Mouse (Mus musculus) cerebellum, adult 2 months (tissue): Measurements from ENCODE around the gene Prkag2. TPM values are rescaled to one million over a fixed set of nuclear protein-coding genes. Genes with fewer than 3 reads are reported as not detected.
A peak's percentile ranks its signal among the peaks of the same experiment; 100 is the strongest.

Source experiments
- DNase-seq, 2 experiments: peaks; one replicate each; pipeline ENCODE4 v3.0.0; 2021
- H3K27ac ChIP-seq: fragments of 200-500 bp; 2 replicates; pipeline ENCODE4 v1.5.1; 2012; ENCODE audit warnings: low read length, control low read depth, inconsistent platforms; ENCODE audit not compliant: insufficient read depth
- H3K27me3 ChIP-seq: fragments of 200-500 bp; 2 replicates; pipeline ENCODE4 v1.6.1; 2012; ENCODE audit warnings: inconsistent platforms, mild to moderate bottlenecking, low read length, moderate library complexity; ENCODE audit not compliant: control insufficient read depth, insufficient read depth
- H3K4me1 ChIP-seq: fragments of 200-500 bp; 2 replicates; pipeline ENCODE4 v1.6.1; 2011; ENCODE audit warnings: low read length; ENCODE audit not compliant: control insufficient read depth, insufficient read depth
- H3K4me3 ChIP-seq: fragments of 200-500 bp; replicated peaks from 2 replicates; pipeline ENCODE3; 2011; ENCODE audit warnings: mild to moderate bottlenecking, low read depth, low read length, control low read depth; ENCODE audit not compliant: insufficient read depth
- CTCF ChIP-seq: fragments of 200-500 bp; IDR thresholded peaks from 2 replicates; pipeline ENCODE4 v1.5.1; 2011; ENCODE audit warnings: low read depth, mild to moderate bottlenecking, control low read depth, low read length, moderate library complexity, borderline replicate concordance; ENCODE audit not compliant: insufficient read depth
- POLR2A ChIP-seq: fragments of 200-500 bp; IDR thresholded peaks from 2 replicates; pipeline ENCODE4 v1.6.1; 2011; ENCODE audit warnings: low read length, control low read depth, borderline replicate concordance; ENCODE audit not compliant: insufficient read depth
- WGBS: fragments of 180-500 bp; shearing (Covaris S2); methylation state at CpG from one replicate; pipeline ENCODE4 v1.1.7; 2018; 5-methylcytosine and 5-hydroxymethylcytosine counted together
- polyA plus RNA-seq: library from polyadenylated mRNA; depleted of rRNA; stranded (reverse); fragments of >200 nt; gene quantifications from 2 replicates; pipeline ENCODE4 v1.2.3, GENCODE M21; 2012

Gene Prkag2
- polyA plus RNA-seq, 1 experiment: 92.0 TPM

GRCm38 (mm10) chr5:24933760-24934159, 166.7 kb downstream of the Prkag2 start:
- H3K4me1 ChIP-seq: peaks cover 6% of the 10 kb centered on the region
- no peak overlapping the region for H3K4me3 ChIP-seq
- no peak overlapping the region for H3K27ac ChIP-seq
- H3K27me3 ChIP-seq: no peaks in the 10 kb centered on the region
- WGBS: 97% methylated on average over 1 of the region's 1 CpGs
- no peak for DNase-seq
- TF ChIP-seq CTCF: no peak; the same call in 1 of the 2 replicates

DNA sequence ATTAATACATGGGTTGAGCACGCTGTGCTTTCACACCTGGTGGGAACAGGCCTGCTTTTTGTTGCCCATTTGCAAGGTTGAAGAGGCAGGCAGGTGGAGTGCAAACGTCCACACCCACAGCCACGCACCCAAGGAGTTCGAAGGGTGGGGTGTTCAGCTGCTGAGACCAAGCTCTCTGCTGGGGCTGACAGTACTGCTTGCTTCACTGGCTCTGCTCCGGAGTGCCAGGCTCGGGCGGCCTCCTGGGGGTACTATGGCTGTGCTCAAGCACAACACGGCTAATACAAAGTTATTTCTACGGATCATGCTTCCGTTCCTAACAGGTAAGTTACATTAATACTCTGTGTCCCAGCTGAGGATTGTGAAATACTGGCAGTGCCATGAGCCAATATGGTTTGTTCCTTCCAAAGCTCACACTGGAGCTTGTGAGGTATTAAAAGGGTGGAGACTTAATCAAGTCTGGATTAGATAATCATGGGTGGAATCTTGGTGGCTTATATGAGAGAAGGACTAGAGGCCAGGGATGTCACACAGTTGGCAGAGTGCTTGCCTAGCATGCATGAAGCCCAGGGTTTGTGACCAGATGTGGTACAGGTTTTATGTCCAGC, 168.8 kb downstream of the Prkag2 start:
- no peaks in the 10 kb centered on the region for H3K4me1 ChIP-seq
- 64% methylated on average over 10 of the region's 10 CpGs for WGBS
- TF ChIP-seq CTCF (no peak), POLR2A (no peak)
- DNase-seq: no peak
- H3K4me3 ChIP-seq: no peak overlapping the region
- no peaks in the 10 kb centered on the region for H3K27me3 ChIP-seq
- no peak overlapping the region for H3K27ac ChIP-seq

GRCm38 (mm10) chr5:24930831-24931577, 169.4 kb downstream of the Prkag2 start:
- WGBS: 81% methylated on average over 8 of the region's 8 CpGs
- no peak for DNase-seq
- Histone ChIP-seq H3K27me3 (no peaks in the 10 kb centered on the region), H3K4me1 (no peaks in the 10 kb centered on the region), H3K4me3 (no peak overlapping the region), H3K27ac (no peak overlapping the region)
- TF ChIP-seq POLR2A: no peak
- TF ChIP-seq CTCF: no peak

GRCm38 (mm10) chr5:24928816-24929215, 171.6 kb downstream of the Prkag2 start:
- H3K27me3 ChIP-seq: no peaks in the 10 kb centered on the region
- H3K27ac ChIP-seq: no peak overlapping the region
- no peak for TF ChIP-seq CTCF
- no peak for TF ChIP-seq POLR2A

DNA sequence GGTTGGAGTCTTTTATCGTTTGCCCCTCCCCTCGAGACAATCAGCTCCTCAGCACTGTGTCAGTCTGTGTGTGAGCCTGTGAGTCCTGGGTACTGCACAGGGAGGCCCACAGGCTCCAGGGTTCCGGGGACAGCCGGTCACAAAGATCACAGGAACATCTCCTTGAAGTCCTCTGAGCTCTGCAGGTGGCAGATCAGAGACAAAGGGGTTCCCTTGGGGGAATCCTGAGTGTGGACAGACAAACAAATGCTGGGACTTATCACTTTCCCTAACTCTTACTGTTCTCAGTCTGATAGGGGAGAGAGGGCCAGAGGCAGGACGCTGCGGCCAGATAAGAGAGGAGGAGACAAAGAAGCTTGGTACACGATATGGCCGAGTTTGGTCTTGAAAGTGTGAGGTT, 172.7 kb downstream of the Prkag2 start:
- WGBS: 37% methylated on average over 8 of the region's 8 CpGs
- no peaks in the 10 kb centered on the region for H3K27me3 ChIP-seq

More at GRCm38 (mm10) chr5:24928816-24929215, 171.6 kb downstream of the Prkag2 start:
- DNase-seq: no peak
- no peak overlapping the region for H3K4me3 ChIP-seq
- 94% methylated on average over 4 of the region's 4 CpGs for whole genome bisulfite sequencing
- no peaks in the 10 kb centered on the region for H3K4me1 ChIP-seq

GRCm38 (mm10) chr5:24919155-24919554, 181.3 kb downstream of the Prkag2 start:
- Histone ChIP-seq H3K27me3 (no peaks in the 10 kb centered on the region), H3K4me1 (peaks cover 11% of the 10 kb centered on the region), H3K27ac (no peak overlapping the region), H3K4me3 (no peak overlapping the region)
- TF ChIP-seq POLR2A (no peak), CTCF (no peak)
- DNase-seq: no peak
- 76% methylated on average over 1 of the region's 1 CpGs for WGBS

More for the DNA sequence above, 172.7 kb downstream of the Prkag2 start:
- TF ChIP-seq POLR2A (no peak), CTCF (no peak)
- H3K4me1 ChIP-seq: no peaks in the 10 kb centered on the region
- no peak overlapping the region for H3K4me3 ChIP-seq
- H3K27ac ChIP-seq: no peak overlapping the region
- no peak for DNase-seq

- no peak overlapping the region for H3K4me3 ChIP-seq
- WGBS: 25% methylated on average over 4 of the region's 4 CpGs
- TF ChIP-seq POLR2A: no peak
- no peak for TF ChIP-seq CTCF
- peaks cover 11% of the 10 kb centered on the region for H3K4me1 ChIP-seq
- H3K27me3 ChIP-seq: no peaks in the 10 kb centered on the region
- peak; percentile 52 to 68 for DNase-seq
- H3K27ac ChIP-seq: no peak overlapping the region; the same call in 1 of the 2 replicates
Observed at GRCm38 (mm10) chr5:24916511-24916910, 183.9 kb downstream of the Prkag2 start.

GRCm38 (mm10) chr5:24915119-24915518, 185.3 kb downstream of the Prkag2 start:
- H3K27ac ChIP-seq: no peak overlapping the region
- 84% methylated on average over 5 of the region's 5 CpGs for WGBS
- H3K4me3 ChIP-seq: no peak overlapping the region
- H3K4me1 ChIP-seq: peaks cover 11% of the 10 kb centered on the region
- TF ChIP-seq POLR2A (no peak), CTCF (no peak)
- no peaks in the 10 kb centered on the region for H3K27me3 ChIP-seq
- DNase-seq: no peak
